Mouse (Mus musculus): Measurements from ENCODE around the gene Izumo1. TPM values are rescaled to one million over a fixed set of nuclear protein-coding genes. Genes with fewer than 3 reads are reported as not detected.

The Izumo1 gene
- polyA plus RNA-seq, 1 experiment from 2014 or later = 0.10 TPM

DNA sequence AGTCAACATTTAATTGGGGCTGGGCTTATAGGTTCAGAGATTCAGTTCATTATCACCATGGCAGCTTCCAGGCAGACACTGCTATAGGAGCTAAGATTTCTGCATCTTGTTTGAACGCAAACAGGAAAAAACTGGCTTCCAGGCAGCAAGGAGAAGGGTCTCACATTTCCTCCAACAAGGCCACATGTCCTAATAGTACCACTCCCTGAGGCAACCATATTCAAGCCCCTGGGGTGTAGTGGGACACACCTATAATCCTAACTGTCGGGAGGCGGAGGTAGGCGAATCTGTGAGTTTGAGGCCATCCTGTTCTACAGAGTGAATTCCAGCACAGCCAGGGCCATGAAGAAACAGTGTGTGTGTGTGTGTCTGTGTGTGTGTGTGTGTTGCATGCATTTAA, 26.4 kb upstream of the Izumo1 start:
- Histone ChIP-seq H3K27ac (no peak overlapping the region), H3K27me3 (no peaks in the 10 kb centered on the region), H3K4me1 (no peaks in the 10 kb centered on the region), H3K4me3 (no peak overlapping the region), H3K9me3 (replicated peaks) (no peaks in the 10 kb centered on the region), H3K9ac (no peak overlapping the region), H3K4me2 (no peak overlapping the region), H3K36me3 (ENCODE audit: poor library complexity, severe bottlenecking) (no peaks in the 10 kb centered on the region)
- no peak for ATAC-seq
- 84% methylated on average over 4 of the region's 4 CpGs for WGBS

GRCm38 (mm10) chr7:45596107-45596506, 25.5 kb upstream of the Izumo1 start:
- H3K27me3 ChIP-seq = no peaks in the 10 kb centered on the region
- no peak for ATAC-seq
- H3K4me2 ChIP-seq = no peak overlapping the region
- H3K9me3 ChIP-seq (replicated peaks) = no peaks in the 10 kb centered on the region
- H3K27ac ChIP-seq = no peak overlapping the region
- H3K9ac ChIP-seq = no peak overlapping the region
- 70% methylated on average over 1 of the region's 1 CpGs for WGBS
- H3K36me3 ChIP-seq (ENCODE audit: poor library complexity, severe bottlenecking) = no peaks in the 10 kb centered on the region
- no peaks in the 10 kb centered on the region for H3K4me1 ChIP-seq
- H3K4me3 ChIP-seq = no peak overlapping the region

- no peak for ATAC-seq
- H3K27ac ChIP-seq = no peak overlapping the region
- no peak overlapping the region for H3K4me3 ChIP-seq
- no peaks in the 10 kb centered on the region for H3K9me3 ChIP-seq (replicated peaks)
- no peaks in the 10 kb centered on the region for H3K4me1 ChIP-seq
- H3K9ac ChIP-seq = no peak overlapping the region
- H3K36me3 ChIP-seq (ENCODE audit: poor library complexity, severe bottlenecking) = no peaks in the 10 kb centered on the region
- 91% methylated on average over 5 of the region's 5 CpGs for WGBS
- H3K4me2 ChIP-seq = no peak overlapping the region
- H3K27me3 ChIP-seq = no peaks in the 10 kb centered on the region
These were observed 24.6 kb upstream of the Izumo1 start for GRCm38 (mm10) chr7:45597013-45597412.

GRCm38 (mm10) chr7:45597527-45597926, 24.1 kb upstream of the Izumo1 start:
- H3K4me2 ChIP-seq = no peak overlapping the region
- H3K36me3 ChIP-seq (ENCODE audit: poor library complexity, severe bottlenecking) = no peaks in the 10 kb centered on the region
- 95% methylated on average over 6 of the region's 6 CpGs for WGBS
- no peak overlapping the region for H3K27ac ChIP-seq
- H3K9ac ChIP-seq = no peak overlapping the region
- no peaks in the 10 kb centered on the region for H3K9me3 ChIP-seq (replicated peaks)
- ATAC-seq = no peak
- H3K4me3 ChIP-seq = no peak overlapping the region
- H3K4me1 ChIP-seq = no peaks in the 10 kb centered on the region
- H3K27me3 ChIP-seq = no peaks in the 10 kb centered on the region

- no peak for ATAC-seq
- no peak overlapping the region for H3K4me2 ChIP-seq
- H3K9ac ChIP-seq = no peak overlapping the region
- no peaks in the 10 kb centered on the region for H3K4me1 ChIP-seq
- no peak overlapping the region for H3K27ac ChIP-seq
- 54% methylated on average over 18 of the region's 18 CpGs for WGBS
- no peak overlapping the region for H3K4me3 ChIP-seq
- H3K9me3 ChIP-seq (replicated peaks) = no peaks in the 10 kb centered on the region; the same call in 1 of the 2 replicates
- H3K27me3 ChIP-seq = no peaks in the 10 kb centered on the region
- no peaks in the 10 kb centered on the region for H3K36me3 ChIP-seq (ENCODE audit: poor library complexity, severe bottlenecking)
These were observed 22.4 kb upstream of the Izumo1 start for GRCm38 (mm10) chr7:45598960-45599879.

- Histone ChIP-seq H3K9me3 (replicated peaks) (no peaks in the 10 kb centered on the region; the same call in 1 of the 2 replicates), H3K9ac (no peak overlapping the region), H3K4me3 (no peak overlapping the region), H3K27me3 (no peaks in the 10 kb centered on the region), H3K4me2 (no peak overlapping the region), H3K27ac (no peak overlapping the region), H3K4me1 (no peaks in the 10 kb centered on the region), H3K36me3 (ENCODE audit: poor library complexity, severe bottlenecking) (no peaks in the 10 kb centered on the region)
- WGBS = 81% methylated on average over 9 of the region's 9 CpGs
- ATAC-seq = no peak
These were observed 15.8 kb upstream of the Izumo1 start for GRCm38 (mm10) chr7:45605704-45606289.

DNA sequence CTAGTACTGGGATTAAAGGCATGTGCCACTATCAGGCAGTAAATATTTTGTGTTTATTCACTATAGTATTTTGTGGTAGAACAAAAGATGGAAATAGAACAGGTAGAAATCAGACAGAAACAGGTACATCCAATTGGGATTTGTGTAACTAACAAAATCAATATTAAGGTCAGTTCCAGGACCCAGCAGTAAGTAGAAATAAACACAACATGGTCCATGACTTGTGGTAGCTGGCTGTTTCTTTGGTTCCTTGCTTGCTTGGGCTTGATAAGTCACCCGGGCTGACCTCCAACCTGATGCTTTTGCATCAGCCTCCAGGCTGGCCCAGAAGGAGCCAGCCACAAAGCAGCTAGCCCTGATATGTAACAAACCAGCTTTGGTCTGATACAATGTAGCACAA, 12.1 kb upstream of the Izumo1 start:
- Histone ChIP-seq H3K27me3 (no peaks in the 10 kb centered on the region), H3K9me3 (replicated peaks) (no peaks in the 10 kb centered on the region), H3K4me2 (no peak overlapping the region), H3K36me3 (ENCODE audit: poor library complexity, severe bottlenecking) (no peaks in the 10 kb centered on the region), H3K4me1 (no peaks in the 10 kb centered on the region), H3K4me3 (no peak overlapping the region), H3K27ac (no peak overlapping the region), H3K9ac (no peak overlapping the region)
- 73% methylated on average over 1 of the region's 1 CpGs for WGBS
- no peak for ATAC-seq

GRCm38 (mm10) chr7:45616277-45616676, 5.3 kb upstream of the Izumo1 start:
- peaks cover 5% of the 10 kb centered on the region for H3K4me1 ChIP-seq
- no peaks in the 10 kb centered on the region for H3K9me3 ChIP-seq (replicated peaks)
- H3K36me3 ChIP-seq (ENCODE audit: poor library complexity, severe bottlenecking) = no peaks in the 10 kb centered on the region
- no peak for ATAC-seq
- H3K27ac ChIP-seq = no peak overlapping the region
- H3K4me3 ChIP-seq = no peak overlapping the region
- 29% methylated on average over 6 of the region's 6 CpGs for WGBS
- peaks cover 49% of the 10 kb centered on the region for H3K27me3 ChIP-seq
- no peak overlapping the region for H3K4me2 ChIP-seq
- H3K9ac ChIP-seq = no peak overlapping the region

DNA sequence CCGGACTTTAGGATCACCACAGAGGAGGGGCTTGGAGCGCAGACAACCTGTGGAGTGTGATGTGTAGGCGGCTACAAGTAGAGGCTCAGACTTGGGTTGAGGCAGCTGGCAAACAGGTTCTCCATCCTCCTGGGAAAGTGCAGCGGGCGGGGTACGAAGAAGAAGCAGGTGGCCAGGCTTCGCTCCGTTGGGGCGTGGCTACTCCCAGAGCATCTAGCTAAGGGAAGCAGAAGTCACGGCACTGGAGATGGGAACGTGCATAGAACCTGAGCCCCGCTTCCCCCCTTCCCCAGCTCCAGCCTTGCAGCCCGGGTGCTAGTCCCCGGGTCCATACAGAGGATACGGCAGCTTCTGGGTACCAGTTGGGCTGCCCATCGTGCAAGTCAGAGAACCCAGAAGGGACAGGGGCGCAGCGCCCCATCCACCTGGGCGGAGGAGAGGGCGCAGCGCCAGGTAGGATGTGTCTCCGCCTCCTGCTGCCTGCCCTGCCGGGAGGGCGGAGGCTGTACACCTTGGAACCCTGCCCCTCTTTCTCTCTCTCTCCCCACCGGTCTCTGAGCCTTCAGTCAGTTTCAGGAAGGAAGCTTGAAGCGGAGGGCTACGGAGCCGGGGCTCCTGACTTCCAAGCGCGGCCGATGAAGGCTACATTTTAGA, 4.4 kb upstream of the Izumo1 start, which contains the start of gene Fut1:
TSS of gene Fut1 (plus strand) at position 248 of the 654 bp plus-strand sequence.
- ATAC-seq = no peak
- Histone ChIP-seq H3K27me3 (peaks cover 49% of the 10 kb centered on the region), H3K36me3 (ENCODE audit: poor library complexity, severe bottlenecking) (no peaks in the 10 kb centered on the region), H3K4me2 (peak within 1 kb of the TSS; percentile 21; the same call in 1 of the 2 replicates), H3K9me3 (replicated peaks) (no peaks in the 10 kb centered on the region), H3K4me1 (peaks cover 5% of the 10 kb centered on the region), H3K9ac (0 out of 2 replicates have a peak within 1 kb of the TSS, but pooled peaks have one; percentile 27), H3K27ac (no peak within 1 kb of the TSS), H3K4me3 (0 out of 2 replicates have a peak within 1 kb of the TSS, but pooled peaks have one; percentile 6)
- WGBS = 6% methylated on average over 31 of the region's 31 CpGs

DNA sequence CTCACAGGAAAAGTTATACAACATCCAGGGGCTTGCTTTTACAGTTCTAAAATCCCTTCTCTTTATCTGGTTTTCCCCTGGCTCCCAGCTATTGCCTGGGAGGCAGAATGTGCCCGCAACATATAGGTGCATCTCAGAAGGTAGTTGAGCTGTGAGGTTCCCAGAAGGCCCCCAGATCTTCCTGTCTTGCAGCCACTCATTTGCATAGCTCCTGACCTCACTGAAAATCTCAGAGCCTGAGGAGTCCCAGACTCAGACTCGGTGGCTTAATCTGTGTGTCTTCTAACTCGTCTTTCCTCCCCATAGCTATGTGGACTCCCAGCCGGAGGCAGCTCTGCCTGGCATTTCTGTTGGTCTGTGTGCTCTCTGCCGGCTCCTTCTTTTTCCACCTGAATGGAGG, 3.3 kb upstream of the Izumo1 start:
- no peak overlapping the region for H3K4me2 ChIP-seq
- H3K27ac ChIP-seq = no peak overlapping the region
- H3K9ac ChIP-seq = no peak overlapping the region
- H3K9me3 ChIP-seq (replicated peaks) = no peaks in the 10 kb centered on the region
- peaks cover 5% of the 10 kb centered on the region for H3K4me1 ChIP-seq
- no peak for ATAC-seq
- H3K36me3 ChIP-seq (ENCODE audit: poor library complexity, severe bottlenecking) = no peaks in the 10 kb centered on the region
- H3K27me3 ChIP-seq = peaks cover 49% of the 10 kb centered on the region
- WGBS = 82% methylated on average over 5 of the region's 5 CpGs
- H3K4me3 ChIP-seq = no peak overlapping the region

GRCm38 (mm10) chr7:45619592-45619991, 2.0 kb upstream of the Izumo1 start:
- Histone ChIP-seq H3K4me1 (peaks cover 5% of the 10 kb centered on the region), H3K27me3 (peaks cover 50% of the 10 kb centered on the region)
- WGBS = 90% methylated on average over 5 of the region's 5 CpGs

DNA sequence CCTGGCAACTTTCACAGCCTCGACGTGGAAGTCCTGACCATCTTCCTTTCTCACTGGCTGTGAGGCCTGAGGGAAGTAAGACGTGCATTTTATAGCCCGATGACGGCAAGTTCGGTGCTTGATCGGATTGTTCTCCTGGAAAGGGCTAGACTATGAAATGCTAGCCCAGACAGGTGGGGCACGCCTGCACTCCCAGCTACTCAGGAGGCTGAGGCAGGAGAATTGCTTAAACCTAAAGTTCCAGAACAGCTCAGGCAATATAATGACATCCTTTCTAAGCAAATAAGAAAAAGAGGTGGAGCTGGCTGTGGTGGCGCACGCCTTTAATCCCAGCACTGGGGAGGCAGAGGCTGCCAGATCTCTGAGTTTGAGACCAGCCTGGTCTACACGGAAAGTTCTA, 1.9 kb downstream of the Izumo1 start:
- no peak overlapping the region for H3K4me2 ChIP-seq
- H3K9ac ChIP-seq = no peak overlapping the region
- 92% methylated on average over 11 of the region's 11 CpGs for WGBS
- no peaks in the 10 kb centered on the region for H3K36me3 ChIP-seq (ENCODE audit: poor library complexity, severe bottlenecking)
- H3K4me1 ChIP-seq = peaks cover 7% of the 10 kb centered on the region; the same call in 1 of the 2 replicates
- no peak overlapping the region for H3K4me3 ChIP-seq
- ATAC-seq = no peak
- H3K9me3 ChIP-seq (replicated peaks) = no peaks in the 10 kb centered on the region
- no peak overlapping the region for H3K27ac ChIP-seq
- H3K27me3 ChIP-seq = peaks cover 32% of the 10 kb centered on the region

More at GRCm38 (mm10) chr7:45619592-45619991, 2.0 kb upstream of the Izumo1 start:
- no peak overlapping the region for H3K27ac ChIP-seq
- no peak for ATAC-seq
- no peak overlapping the region for H3K4me2 ChIP-seq
- H3K9ac ChIP-seq = no peak overlapping the region
- H3K9me3 ChIP-seq (replicated peaks) = no peaks in the 10 kb centered on the region
- H3K36me3 ChIP-seq (ENCODE audit: poor library complexity, severe bottlenecking) = no peaks in the 10 kb centered on the region
- H3K4me3 ChIP-seq = no peak overlapping the region

All from forebrain, embryonic 13.5 days (tissue).